Mouse (Mus musculus): ENCODE results near the gene Kank2.

Kank2 gene

GRCm38 (mm10) chr9:21748491-21748890 is 50.1 kb downstream of the Kank2 start:
- no peak for DNase-seq

- DNase-seq = no peak
Measured at GRCm38 (mm10) chr9:21748033-21748432, 50.5 kb downstream of the Kank2 start.

- no peak for DNase-seq
Measured at GRCm38 (mm10) chr9:21747238-21747774, 51.2 kb downstream of the Kank2 start.

- DNase-seq = no peak
Measured at GRCm38 (mm10) chr9:21741514-21741913, 57.0 kb downstream of the Kank2 start.

GRCm38 (mm10) chr9:21740427-21740826 is 58.1 kb downstream of the Kank2 start:
- no peak for DNase-seq

GRCm38 (mm10) chr9:21738776-21739175 is 59.8 kb downstream of the Kank2 start:
- no peak for DNase-seq

GRCm38 (mm10) chr9:21737188-21737587 is 61.4 kb downstream of the Kank2 start:
- DNase-seq = no peak

- DNase-seq = no peak
Measured at GRCm38 (mm10) chr9:21736580-21736979, 62.0 kb downstream of the Kank2 start.

- DNase-seq = no peak
Measured at GRCm38 (mm10) chr9:21735126-21735525, 63.4 kb downstream of the Kank2 start.

GRCm38 (mm10) chr9:21733989-21734388 is 64.6 kb downstream of the Kank2 start:
- no peak for DNase-seq

- no peak for DNase-seq
Measured at GRCm38 (mm10) chr9:21733446-21733845, 65.1 kb downstream of the Kank2 start.

- no peak for DNase-seq
Measured at GRCm38 (mm10) chr9:21732288-21732687, 66.3 kb downstream of the Kank2 start.

GRCm38 (mm10) chr9:21729264-21729663 is 69.3 kb downstream of the Kank2 start:
- DNase-seq = no peak

- DNase-seq = no peak
Measured at GRCm38 (mm10) chr9:21728261-21728832, 70.2 kb downstream of the Kank2 start.

- no peak for DNase-seq
Measured at GRCm38 (mm10) chr9:21726218-21726975, 72.1 kb downstream of the Kank2 start.

- DNase-seq = no peak
Measured at GRCm38 (mm10) chr9:21725224-21726121, 73.1 kb downstream of the Kank2 start.

GRCm38 (mm10) chr9:21724147-21724536 is 74.4 kb downstream of the Kank2 start:
- peak; percentile 87 for DNase-seq

- peak; percentile 76 for DNase-seq
Measured at GRCm38 (mm10) chr9:21723377-21724146, 75.0 kb downstream of the Kank2 start, which contains the start of gene Ldlr. Gene Ldlr, plus strand, starts transcription at chr9:21723483.

- no peak for DNase-seq
Measured at GRCm38 (mm10) chr9:21721036-21721435, 77.5 kb downstream of the Kank2 start.

GRCm38 (mm10) chr9:21717015-21717414 is 81.5 kb downstream of the Kank2 start:
- no peak for DNase-seq
